Mouse (Mus musculus) left cerebral cortex, adult 9 months (tissue): ENCODE data around the gene Col26a1.
A peak's percentile ranks its signal among the peaks of the same experiment; 100 is the strongest.

ENCODE experiments used
- DNase-seq, 2 experiments: peaks; one replicate each; pipeline ENCODE4 v3.0.0; 2022; ENCODE audit warnings: low spot score in 2 of 2

Gene Col26a1

DNA sequence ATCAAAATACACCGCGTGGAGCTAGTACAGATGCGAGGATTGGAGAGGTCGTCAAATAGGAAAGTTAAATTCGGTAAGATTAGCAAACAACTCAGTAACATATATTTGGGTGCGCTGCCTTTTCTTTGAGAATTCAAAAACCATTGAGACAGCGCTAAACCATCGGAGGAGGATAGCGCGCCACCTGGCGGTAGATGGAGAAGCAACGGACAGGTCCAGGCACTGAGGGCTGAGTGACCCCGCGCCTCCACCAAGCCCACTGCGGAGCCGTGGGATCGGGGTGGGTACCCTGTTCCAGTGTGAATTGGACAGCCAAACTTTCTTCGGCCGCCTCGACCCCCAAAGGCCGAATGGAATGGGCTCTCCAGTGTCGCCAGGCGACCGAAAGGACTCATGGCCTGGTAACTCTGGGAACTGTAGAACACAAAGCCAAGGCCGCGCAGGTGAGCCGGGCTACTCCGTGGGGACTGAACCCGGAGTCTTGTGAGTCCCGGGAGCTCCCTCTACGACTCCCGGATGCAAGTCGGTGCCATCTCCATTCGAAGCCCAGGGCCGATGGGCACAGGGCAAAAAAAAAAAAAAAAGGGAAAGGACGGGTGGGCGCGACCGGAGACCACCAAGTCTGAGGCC lies 1.5 kb downstream of the Col26a1 start:
- peak in 1 of 2 experiments; percentile 85 for DNase-seq

DNA sequence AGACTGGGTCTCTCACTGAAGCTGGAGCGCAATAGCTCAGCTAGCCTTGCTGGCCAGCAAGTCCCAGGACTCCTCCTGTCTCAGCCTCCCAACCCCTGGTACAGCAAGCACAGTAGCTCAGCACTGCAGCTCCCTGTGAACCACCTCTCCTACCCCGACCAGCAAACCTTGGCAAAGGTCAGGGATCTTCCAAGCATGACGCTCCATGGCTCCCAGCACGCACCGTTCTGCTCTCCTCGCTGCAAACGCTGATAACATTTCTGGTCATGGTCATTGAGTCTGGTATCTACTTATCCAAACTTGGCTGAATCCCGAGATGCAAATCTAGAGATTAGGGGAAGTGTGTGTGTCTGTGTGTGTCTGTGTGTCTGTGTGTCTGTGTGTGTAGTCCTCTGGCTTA lies 2.9 kb downstream of the Col26a1 start:
- no peak for DNase-seq

DNA sequence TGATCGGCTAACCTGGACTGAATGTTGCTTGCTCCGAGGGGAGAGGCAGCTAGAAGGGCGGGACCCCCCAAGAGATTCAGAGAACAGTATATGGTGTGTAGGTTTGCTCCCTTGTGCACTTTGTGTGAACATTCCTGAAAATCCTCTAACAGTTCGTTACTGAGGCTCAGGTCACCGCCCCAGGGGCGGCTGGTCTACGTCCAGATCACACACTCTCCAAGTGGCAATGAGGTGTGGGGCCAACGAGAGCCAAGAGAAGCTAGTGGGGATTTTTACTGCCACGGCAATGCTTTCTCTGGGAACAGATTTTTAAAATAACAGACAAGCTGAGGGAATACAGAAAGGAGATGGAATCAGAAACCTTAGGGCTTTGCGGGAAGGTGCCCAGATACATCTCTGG lies 8.7 kb downstream of the Col26a1 start:
- no peak for DNase-seq

DNA sequence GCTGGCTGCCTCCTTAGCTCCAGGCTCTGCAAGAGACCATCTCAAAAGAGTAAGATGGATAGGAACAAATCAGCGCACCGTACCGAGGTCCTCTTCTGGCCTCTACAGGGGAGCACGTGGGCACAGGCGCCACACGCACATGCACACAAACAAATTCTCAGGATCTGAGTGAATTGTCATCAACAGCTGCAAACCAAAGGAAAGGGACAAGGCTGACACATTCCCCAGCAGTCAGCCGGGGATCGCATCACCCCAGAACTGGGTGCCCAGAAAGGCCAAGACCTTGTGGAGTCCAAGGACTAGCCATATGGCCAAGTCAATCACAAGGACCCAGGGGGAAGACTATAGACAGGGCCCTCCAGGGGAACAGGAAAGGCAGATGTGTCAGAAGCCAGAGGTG lies 10.6 kb downstream of the Col26a1 start:
- DNase-seq, result no peak

DNA sequence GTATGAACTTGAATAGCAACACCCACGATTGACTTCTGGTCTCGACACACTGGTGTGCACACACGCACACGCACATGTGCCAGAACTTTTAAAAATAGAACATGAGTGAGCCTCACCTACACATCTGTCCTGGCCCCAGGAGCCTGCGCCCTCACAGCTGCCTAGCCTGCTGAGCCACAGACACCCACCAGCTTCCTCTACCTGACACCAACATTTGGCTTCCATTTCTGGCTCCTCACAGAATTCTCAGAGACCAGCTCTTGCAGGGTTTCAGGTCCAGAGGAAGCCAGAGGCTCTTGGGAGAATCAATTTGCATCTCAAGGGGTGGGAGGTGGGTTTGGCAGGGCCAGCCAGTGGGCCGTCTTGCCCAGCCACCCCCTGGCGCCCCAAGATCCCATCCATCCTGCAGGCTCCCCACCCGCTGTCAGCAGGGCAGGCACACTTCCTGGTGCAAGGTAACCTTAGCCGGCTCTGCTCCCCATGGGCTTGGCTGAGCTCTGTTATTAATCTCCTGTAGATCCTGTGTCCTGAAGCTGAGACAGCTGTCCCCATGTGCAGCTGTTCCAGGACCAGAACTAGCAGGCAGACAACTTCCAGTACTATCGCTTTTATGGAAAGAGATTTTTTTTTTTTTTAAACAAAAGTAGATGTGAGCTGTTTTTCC lies 13.4 kb downstream of the Col26a1 start:
- DNase-seq, result no peak

DNA sequence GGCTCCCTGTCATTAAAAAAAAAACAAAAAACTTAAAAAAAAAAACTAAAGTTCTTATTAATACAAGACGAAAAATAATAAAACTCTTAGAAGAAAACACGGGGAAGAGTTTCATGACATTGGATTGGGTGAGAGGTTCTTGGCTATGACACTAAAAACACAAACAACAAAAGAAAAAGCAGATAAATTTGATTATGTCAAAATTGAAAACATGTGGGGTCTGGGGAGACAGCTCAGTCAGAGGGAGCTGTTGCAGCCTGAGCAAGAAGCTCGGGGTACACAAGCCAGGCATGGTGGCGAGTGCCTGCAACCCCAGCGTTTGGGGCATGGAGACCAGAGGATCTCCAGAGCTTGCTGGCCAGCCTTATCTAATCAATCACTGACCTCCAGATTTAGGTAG lies 15.3 kb downstream of the Col26a1 start:
- DNase-seq, result no peak

DNA sequence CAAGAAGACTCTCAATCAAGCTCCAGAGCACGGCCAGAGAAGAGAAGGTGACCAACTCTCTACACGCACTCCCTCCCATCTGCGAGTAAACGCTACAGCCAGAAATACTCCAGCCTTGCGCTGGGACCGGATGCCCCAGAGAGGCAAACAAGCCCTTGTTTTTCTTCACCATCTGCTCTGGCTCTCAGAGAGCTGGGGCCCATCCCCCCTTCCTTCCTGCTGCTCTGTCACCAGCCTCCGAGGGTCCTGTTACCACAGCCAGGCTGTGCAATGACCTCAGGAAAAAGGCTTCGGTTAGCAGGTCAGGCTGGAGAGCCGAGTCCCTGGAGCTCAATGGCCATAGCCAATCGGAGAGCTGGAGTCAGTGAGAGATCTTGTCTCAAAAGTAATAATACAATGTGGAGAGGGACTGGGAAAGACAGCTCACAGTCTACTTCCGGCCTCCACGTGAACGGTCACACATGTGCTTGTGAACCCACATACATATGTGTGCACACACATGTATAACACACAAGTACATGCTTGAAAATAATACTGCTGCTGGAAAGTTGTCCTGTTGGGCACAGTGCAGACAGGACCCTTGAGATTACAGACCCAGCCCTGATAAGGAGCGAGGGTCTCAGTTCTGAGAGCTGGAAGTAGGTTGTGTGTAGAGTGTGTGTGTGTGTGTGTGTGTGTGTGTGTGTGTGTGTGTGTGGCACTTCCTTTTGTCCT lies 18.9 kb downstream of the Col26a1 start:
- no peak for DNase-seq

DNA sequence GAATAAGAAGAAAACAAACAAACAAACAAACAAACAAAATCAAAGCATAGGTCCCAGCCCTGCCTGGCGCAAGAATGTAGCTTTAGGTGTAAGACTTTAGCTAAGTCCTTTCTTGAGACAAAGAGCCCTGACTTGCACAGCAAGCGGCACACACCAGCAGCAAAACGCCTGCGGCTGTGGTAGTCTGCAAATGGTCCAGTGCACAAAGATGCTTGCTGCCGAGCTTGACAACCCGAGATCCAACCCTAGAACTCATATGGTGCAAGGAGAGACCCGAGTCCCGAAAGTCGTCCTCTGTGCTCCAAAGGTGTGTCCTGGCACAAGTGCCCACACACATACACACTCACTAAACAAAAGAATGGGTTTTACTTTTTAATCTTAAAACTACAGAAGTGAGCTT lies 19.7 kb downstream of the Col26a1 start:
- DNase-seq, result no peak

DNA sequence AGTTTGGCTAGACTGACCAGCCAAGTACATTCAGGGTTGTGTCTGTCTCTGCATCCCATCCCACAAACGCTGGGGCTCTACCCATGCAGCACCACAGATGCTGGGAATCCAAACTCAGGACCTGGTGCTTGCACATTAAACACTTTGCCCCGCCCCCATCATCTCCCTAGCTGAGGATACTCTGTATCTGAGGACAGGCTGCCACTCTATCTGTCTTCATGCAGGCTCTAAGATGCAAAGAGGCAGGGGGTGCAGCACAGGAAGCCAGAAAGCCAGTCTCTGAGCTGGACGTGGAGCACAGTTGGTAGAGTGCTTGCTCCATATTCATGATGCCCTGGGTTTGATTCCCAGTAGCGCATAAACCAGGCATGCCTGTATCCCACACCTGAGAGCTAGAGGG lies 20.2 kb downstream of the Col26a1 start:
- DNase-seq, result no peak

DNA sequence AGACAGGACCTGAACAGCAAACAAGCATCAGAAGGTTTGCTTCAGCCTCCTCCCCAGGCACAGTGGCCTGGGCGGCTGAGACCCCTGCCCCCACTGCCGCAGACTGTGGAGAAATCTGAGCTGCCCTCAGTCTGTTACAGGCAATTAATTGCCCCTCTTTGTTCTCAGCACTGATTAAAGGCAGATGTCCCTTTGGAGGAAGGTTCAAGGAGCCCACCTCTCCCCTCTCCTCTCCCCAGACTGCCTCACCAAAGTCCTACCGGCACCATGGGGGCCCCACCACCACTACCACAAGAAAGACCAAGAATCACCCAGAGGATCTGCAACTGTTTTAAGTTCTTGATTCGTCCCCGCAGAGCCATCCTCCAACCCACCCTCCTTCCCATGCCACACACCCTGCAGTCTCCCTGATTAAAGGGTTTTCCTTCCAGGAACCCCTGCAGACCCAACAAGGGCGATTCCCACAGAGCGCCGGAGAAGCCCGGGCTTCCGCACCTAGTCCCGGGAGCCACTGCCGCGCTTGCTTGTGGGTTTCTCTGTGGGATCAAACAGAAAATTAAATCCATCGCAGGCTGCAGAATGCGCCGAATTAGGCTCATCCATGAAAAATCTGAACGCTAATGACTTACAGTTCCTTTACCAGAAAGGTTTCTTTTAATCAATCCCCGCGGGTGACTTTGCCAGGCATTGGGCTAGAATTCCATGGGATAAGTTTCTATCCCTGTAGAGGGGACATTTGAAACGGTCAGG lies 21.6 kb downstream of the Col26a1 start:
- no peak for DNase-seq

DNA sequence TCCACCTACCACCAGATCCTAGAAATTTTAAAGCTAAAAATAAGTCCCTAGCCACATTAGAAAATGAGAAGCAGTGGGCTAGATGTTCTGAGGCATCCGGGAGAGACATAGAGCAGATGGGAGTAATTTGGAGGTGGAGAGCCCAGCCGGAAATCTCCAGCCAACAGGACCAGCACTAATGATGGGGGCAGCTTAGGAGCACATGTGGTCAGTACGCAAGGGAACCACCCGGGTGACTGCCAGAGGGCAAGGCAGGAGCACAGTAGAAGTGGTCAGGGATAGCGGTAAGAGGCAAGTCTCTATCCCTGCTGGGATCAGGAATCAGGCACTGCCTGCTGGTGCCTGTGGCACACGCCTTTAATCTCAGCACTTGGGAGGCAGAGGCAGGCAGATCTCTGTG lies 32.3 kb downstream of the Col26a1 start:
- DNase-seq, result no peak

DNA sequence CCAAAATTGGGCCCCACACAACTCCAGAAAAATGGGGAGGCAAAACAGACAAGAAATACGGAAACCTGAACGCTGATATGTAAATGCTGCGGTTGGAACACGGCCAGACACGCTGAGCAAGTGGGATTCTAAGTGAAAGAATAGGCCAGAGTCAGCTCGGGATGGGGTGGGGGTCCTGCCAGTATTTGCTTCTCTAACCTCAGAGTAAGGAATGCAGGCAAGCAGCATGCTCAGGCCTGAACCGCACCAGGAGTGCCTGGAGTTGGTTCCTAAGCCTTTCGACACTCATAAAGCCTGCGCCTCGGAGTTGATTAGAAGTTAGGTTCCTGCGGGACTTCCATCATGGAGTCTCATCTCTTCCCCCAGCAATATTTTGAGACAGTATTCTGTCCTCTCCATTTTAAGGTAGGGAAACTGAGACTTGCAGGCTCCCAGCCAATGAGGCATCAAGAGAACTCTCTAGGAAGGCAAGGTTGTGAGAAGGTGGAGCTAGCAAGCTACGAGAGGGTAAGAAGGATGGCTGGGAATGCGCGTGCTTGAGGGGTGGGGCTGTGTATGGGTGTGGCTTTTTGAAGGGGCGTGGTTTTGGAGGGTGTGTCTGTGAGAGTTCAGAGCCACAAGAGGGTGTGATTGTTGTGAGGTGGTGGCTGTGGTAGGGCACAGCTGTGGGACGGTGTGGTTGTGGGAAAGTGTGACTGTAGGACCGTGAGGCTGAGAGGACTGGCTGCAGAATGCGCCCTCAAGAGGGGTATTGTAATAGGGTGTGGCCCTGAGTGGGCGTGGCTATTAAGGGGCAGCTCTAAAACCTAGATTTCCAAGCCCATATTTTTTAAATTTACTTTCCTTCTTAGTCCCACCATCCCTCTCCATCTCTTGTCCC lies 36.4 kb downstream of the Col26a1 start:
- DNase-seq, result no peak

DNA sequence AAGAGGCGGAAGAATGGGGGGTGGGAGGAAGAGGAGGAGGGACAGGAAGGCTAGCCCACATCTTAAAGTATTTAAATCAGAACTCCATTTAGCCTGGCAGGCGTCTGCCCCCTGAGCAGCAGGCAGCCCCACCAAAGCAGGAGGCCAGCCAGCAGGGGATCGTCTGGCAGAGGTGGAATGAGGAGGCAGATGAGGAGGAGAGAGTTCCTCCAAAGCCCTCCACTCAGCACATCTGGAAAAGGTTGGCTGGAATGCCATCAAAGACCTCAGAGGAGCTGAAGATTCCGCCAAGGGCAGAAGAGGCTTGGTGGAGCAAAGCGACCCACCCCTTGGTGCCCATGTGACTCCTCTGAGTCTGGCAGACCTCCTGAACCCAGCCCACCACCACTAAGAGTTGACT lies 39.1 kb downstream of the Col26a1 start:
- no peak for DNase-seq

DNA sequence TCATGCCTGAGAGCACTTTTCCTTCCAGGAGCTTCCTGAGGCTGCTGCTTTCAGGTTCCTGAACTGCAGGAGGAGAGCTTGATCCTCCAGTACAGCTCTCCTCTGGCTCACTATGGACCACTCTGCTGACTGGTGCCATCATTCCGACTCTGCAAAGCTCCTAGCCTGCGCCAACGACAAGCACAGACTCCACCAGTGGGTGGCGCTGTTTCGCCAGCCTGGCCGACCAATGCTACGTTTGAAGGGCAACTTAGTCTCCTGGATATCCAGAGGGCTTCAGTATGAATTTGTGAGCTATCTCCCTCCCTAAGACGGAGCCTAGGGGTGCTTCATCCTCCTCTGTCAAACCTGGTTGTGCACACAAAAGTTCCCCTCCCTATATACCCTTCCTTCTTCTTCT lies 43.0 kb downstream of the Col26a1 start:
- peak in 1 of 2 experiments; percentile 16 for DNase-seq

DNA sequence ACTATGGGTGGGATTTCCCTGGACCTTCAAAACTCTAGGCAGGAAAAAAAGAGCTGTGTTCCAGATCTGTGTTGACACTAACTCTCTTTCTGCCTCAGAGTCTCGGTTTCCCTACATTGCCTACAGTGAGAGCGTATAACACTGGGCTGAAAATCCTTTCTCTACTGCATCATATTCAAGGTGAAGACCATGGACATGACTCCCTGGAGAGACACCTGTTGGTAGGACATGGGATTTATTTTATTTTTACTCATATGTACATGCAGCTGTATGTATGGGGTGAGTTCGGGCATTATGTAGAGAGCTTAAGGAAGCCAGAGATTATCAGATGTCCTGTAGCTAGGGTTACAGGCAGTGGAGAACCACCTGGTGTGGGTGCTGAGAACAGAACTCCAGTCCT lies 50.0 kb downstream of the Col26a1 start:
- no peak for DNase-seq

DNA sequence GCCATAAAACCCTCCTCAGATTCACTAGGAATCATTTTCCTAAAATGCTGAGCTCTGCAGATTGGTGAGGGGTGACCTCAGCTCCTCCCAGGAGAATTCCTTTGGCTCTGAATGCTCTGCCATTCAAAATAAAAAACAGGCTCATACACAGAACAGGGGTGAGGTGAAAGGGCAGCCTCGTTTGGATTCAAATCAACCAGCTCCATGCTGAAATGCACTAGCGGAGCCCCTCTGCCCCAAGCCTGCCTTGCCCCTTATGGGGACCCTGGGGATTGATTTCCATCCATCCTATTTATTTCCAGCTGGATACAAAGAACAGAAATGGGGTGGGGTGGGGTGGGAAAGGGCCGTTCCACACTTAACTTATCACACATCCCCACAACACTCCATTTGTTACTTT lies 52.9 kb downstream of the Col26a1 start:
- no peak for DNase-seq

DNA sequence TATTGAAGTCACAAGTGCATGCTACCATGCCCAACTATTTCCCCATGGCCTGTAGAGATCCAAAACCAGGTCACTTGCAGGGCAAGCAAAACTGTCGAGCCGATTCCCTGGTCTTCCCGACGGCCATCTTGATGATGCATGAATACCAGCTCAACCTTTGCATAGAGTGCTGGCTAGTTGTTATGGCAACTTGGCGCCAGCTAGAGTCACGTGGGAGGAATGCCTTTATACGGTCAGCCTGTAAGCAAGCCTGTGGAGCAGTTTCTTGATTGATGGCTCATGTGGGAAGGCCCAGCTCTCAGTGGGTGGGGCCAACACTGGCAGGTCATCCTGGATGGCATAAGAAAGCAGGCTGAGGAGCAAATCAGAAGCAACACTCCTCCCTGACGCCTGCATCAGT lies 61.0 kb downstream of the Col26a1 start:
- no peak for DNase-seq

DNA sequence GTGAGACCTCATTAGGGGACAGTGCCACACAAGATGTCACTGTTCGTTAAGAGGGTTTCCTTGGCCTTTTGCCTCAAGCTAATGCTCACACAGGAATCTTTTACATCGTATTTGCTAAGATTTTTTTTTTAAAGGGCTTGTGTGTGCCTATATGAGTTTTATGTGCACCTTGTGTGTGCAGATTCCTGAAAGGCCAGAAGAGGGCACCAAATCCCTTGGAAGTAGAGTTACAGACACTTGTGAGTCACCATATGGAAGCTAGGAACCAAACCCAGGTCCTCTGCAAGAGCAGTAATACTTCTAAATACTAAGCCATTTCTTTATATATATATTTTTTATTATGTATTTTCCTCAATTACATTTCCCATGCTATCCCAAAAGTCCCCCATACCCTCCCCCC lies 62.1 kb downstream of the Col26a1 start:
- DNase-seq, result no peak

DNA sequence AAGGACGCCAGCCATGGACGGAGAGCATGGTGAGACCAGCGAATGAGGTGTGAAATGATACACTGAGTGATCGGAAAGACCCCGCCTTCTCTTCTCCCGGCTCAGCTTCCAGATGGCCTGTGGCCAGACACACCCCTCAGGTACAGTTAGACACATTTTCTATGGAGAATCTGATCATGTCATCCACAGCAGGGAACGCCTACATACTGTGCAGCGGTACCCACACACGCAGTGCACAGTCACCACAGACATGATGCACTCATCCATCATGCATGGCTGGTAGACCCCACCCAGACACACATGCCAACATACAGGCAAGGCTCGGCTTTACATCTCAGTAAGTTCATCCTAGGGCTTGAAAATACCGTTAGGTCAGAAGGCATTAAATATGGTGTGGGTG lies 63.3 kb downstream of the Col26a1 start:
- no peak for DNase-seq

DNA sequence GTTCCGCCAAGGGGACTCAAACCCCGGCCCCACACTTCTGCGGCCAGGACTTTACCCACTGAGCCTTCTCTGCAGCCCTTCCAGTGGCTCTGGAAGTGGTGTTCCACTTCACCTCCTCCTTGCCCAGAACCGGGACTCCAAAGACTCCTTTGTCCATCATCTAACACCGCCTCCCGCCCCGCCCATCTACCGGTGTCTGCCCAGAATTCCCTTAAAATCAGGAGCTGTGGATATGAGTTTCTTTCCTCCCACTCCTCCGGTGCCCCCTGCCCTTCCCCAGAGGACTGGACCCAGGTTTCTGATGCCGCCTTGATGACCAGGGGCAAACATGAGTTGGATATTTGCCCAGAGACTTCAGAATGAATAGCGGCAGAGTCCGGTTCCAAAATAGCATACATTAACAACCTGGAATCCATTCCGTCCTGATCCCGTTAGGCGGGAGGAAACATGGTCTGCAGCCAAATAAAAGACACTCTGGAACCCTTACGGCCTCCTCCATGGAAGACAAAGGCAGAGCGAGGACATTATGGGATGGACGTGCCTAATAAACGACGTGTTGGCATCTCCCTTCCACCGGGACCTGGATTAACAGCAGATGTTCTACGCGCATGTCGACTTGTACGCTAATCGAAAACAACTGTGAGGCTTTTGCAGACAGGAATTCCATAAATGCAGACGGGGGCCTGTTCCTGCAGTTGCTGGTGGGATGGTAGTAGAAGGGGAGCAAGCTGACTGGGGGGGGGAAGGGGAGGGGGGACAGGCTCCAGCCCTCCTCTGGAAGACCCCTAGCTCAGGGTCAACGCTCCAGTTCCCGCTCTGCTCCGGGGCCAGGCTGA lies 72.3 kb downstream of the Col26a1 start:
- no peak for DNase-seq
